Mouse (Mus musculus) heart, embryonic 13.5 days (tissue): ENCODE data around the gene Zzef1. TPM values are rescaled to one million over a fixed set of nuclear protein-coding genes. Genes with fewer than 3 reads are reported as not detected.
"Not testable (repeated sequence)": the region's sequence is repeated elsewhere in the genome, so short reads cannot be mapped to it uniquely, and the experiment has no call there.

Source experiments
- ATAC-seq: fragments of 200-750 bp; cut with Nextera tagmentation; 2 replicates; pipeline ENCODE4 v1.8.0; 2017; ENCODE audit warnings: moderate TSS enrichment; ENCODE audit not compliant: insufficient number of reproducible peaks, low FRiP score, low TSS enrichment; ENCODE audit errors: extremely low read depth
- H3K27ac ChIP-seq: fragments of 300-500 bp; sonication (generic); replicated peaks from 2 replicates; pipeline ENCODE4 v1.5.1; 2015; ENCODE audit warnings: moderate library complexity, mild to moderate bottlenecking, inconsistent platforms
- H3K27me3 ChIP-seq: fragments of 300-500 bp; sonication (generic); replicated peaks from 2 replicates; pipeline ENCODE4 v1.6.1; 2015; ENCODE audit warnings: mild to moderate bottlenecking, inconsistent platforms
- H3K36me3 ChIP-seq: fragments of 300-500 bp; sonication (generic); 2 replicates; pipeline ENCODE4 v1.6.1; 2015; ENCODE audit warnings: mild to moderate bottlenecking, inconsistent platforms
- H3K4me1 ChIP-seq: fragments of 300-500 bp; sonication (generic); 2 replicates; pipeline ENCODE4 v1.6.1; 2015; ENCODE audit warnings: inconsistent platforms
- H3K4me2 ChIP-seq: fragments of 300-500 bp; sonication (generic); 2 replicates; pipeline ENCODE4 v1.6.1; 2015; ENCODE audit warnings: inconsistent platforms, mild to moderate bottlenecking, moderate library complexity
- H3K4me3 ChIP-seq: fragments of 300-500 bp; sonication (generic); 2 replicates; pipeline ENCODE4 v1.5.1; 2015; ENCODE audit warnings: moderate library complexity, mild to moderate bottlenecking, inconsistent platforms
- H3K9ac ChIP-seq: fragments of 300-500 bp; sonication (generic); 2 replicates; pipeline ENCODE4 v1.6.1; 2015; ENCODE audit warnings: inconsistent platforms, mild to moderate bottlenecking, moderate library complexity
- H3K9me3 ChIP-seq: fragments of 300-500 bp; sonication (generic); 2 replicates; pipeline ENCODE4 v1.6.1; 2016; ENCODE audit warnings: inconsistent platforms
- WGBS: fragments of 180-500 bp; shearing (Covaris S2); methylation state at CpG from one replicate; pipeline ENCODE4 v1.1.7; 2015; ENCODE audit warnings: mixed read lengths; 5-methylcytosine and 5-hydroxymethylcytosine counted together
- polyA plus RNA-seq: library from polyadenylated mRNA; unstranded; fragments of >200 nt; fragmentation: Nextera tagmentation; extraction: Ambion mirVana; gene quantifications from 2 replicates; pipeline ENCODE4 v1.2.1, GENCODE M21; 2015

Gene Zzef1
- polyA plus RNA-seq: 5.9 and 6.5 TPM in 2 replicates

DNA sequence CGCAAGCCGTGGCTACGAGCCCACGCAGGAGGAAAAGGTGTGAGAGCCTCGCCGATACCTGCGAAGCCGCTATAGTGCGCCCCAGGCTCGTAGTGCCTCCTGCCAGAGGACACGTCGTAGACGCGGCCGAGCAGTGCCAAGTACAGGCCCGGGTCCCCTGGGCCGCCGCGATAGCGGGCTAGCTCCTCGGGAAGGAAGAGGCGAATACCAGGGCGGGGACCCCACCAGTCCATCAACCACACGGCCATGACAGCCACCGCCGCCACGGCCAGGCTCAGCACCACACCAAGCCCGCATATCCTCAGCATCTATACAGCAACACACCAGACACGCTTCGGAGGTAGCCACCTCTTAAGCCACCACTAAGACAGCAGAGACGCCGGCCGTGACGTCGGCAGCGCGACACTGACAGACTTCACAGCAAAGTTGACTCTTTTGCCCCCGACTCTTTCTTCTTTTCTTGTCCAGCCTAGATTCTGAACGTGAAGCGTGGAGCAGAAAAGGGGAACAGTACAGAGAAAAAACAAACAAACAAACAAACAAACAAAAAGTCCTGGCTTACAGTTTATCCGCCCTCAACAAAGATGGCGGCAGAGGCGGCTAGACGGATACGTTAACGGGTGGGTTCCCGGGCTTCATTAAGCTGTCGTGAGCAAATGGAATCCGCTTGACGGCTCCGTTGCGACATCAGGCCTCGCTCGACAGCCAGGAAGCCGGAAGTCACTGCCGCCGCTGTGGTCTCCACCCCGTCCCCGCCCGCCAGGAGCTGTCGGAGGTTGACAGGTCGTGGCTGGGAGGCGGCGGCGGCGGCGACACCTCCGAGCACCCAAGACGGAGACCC lies at the start of gene Zzef1, which contains the start of gene Cyb5d2:
Gene Zzef1 (plus strand): TSS at position 772 of the 841 bp plus-strand sequence.
Gene Cyb5d2 (minus strand): TSS at position 688 of the 841 bp plus-strand sequence.
- H3K4me3 ChIP-seq: peak within 1 kb of the TSS; percentile 99
- no peaks in the 10 kb centered on the region; the same call in 1 of the 2 replicates for H3K36me3 ChIP-seq
- peak within 1 kb of the TSS; percentile 88 for H3K27ac ChIP-seq
- peak within 1 kb of the TSS; percentile 96 for H3K9ac ChIP-seq
- no peaks in the 10 kb centered on the region for H3K27me3 ChIP-seq
- WGBS: under 1% methylated on average over 69 of the region's 69 CpGs
- peak within 1 kb of the TSS; percentile 97 for H3K4me2 ChIP-seq
- ATAC-seq: peak; percentile 75; the same call in 1 of the 2 replicates
- H3K4me1 ChIP-seq: peaks cover 16% of the 10 kb centered on the region
- no peaks in the 10 kb centered on the region for H3K9me3 ChIP-seq

GRCm38 (mm10) chr11:72751956-72752355 lies 44.1 kb upstream of the Zzef1 start:
- 40% methylated on average over 2 of the region's 2 CpGs for WGBS
- H3K36me3 ChIP-seq: peaks cover 99% of the 10 kb centered on the region
- ATAC-seq: no peak
- H3K27me3 ChIP-seq: no peaks in the 10 kb centered on the region
- no peak overlapping the region for H3K27ac ChIP-seq
- no peak overlapping the region for H3K4me2 ChIP-seq
- H3K4me1 ChIP-seq: no peaks in the 10 kb centered on the region
- H3K4me3 ChIP-seq: no peak overlapping the region
- no peaks in the 10 kb centered on the region for H3K9me3 ChIP-seq
- H3K9ac ChIP-seq: no peak overlapping the region

DNA sequence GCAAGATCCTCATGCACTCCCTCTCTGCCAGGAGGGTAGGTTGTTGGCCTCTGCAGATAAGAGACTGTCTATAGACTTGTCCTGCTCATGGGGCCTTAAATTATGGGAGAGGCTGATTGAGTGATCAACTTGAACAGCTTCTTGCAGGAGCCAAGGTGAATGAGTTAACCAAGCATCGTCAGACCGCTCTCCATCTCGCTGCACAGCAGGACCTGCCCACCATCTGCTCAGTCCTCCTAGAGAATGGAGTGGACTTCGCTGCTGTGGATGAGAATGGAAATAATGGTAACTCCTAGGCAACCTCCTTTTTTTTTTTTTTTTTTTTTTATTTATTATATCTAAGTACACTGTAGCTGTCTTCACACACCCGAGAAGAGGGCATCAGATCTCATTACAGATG lies 37.7 kb upstream of the Zzef1 start:
- 96% methylated on average over 5 of the region's 5 CpGs for WGBS
- no peaks in the 10 kb centered on the region for H3K4me1 ChIP-seq
- no peaks in the 10 kb centered on the region for H3K9me3 ChIP-seq
- no peak overlapping the region for H3K9ac ChIP-seq
- H3K27ac ChIP-seq: no peak overlapping the region
- H3K4me3 ChIP-seq: no peak overlapping the region
- H3K4me2 ChIP-seq: no peak overlapping the region
- H3K27me3 ChIP-seq: no peaks in the 10 kb centered on the region
- H3K36me3 ChIP-seq: peaks cover 99% of the 10 kb centered on the region
- no peak for ATAC-seq

DNA sequence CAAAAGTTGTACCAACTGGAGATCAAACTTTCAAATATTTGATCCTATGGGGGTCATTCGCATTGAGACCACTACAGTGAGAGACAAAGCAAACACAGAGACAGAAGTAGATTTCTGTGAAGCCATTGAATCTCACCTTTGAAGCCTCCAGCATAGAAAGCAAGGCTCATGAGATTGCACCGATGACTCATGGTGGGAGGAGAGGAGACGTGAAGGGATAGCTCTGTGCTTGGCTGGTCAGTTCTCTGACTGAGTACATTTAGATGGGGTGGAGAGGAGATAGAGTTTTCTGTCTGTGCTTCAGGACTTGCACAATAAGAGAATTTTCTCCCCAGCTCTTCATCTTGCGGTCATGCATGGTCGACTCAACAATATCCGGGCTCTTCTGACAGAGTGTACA lies 36.4 kb upstream of the Zzef1 start:
- peaks cover 99% of the 10 kb centered on the region for H3K36me3 ChIP-seq

DNA sequence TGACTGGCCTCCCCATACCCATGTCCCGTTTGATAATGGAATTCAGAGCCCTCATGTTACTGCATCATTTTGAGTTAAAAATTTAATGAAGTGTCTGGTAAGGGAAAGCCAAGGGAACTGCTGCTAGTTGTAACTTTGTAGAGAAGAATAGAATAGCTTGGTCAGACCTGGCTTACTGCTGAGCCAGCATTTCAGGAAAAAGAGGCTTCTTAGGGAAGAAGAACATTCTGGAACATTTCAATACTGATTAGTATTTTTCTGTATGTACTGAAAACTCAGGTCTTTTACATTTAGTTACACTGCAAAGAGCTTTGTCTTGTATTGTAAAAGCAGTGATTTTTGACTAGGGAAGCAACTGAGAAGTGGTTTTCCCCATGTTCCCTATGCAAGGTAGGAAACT lies 35.2 kb upstream of the Zzef1 start:
- Histone ChIP-seq H3K4me1 (no peaks in the 10 kb centered on the region), H3K36me3 (peaks cover 90% of the 10 kb centered on the region), H3K4me2 (no peak overlapping the region), H3K27ac (no peak overlapping the region), H3K4me3 (no peak overlapping the region), H3K9me3 (no peaks in the 10 kb centered on the region), H3K9ac (no peak overlapping the region), H3K27me3 (no peaks in the 10 kb centered on the region)
- 72% methylated on average over 1 of the region's 1 CpGs for WGBS
- no peak for ATAC-seq

More for the DNA sequence above, 36.4 kb upstream of the Zzef1 start:
- ATAC-seq: no peak
- H3K4me3 ChIP-seq: no peak overlapping the region
- H3K9ac ChIP-seq: no peak overlapping the region
- H3K4me2 ChIP-seq: no peak overlapping the region
- no peaks in the 10 kb centered on the region for H3K4me1 ChIP-seq
- H3K27me3 ChIP-seq: no peaks in the 10 kb centered on the region
- no peak overlapping the region for H3K27ac ChIP-seq
- no peaks in the 10 kb centered on the region for H3K9me3 ChIP-seq
- 87% methylated on average over 6 of the region's 6 CpGs for WGBS

GRCm38 (mm10) chr11:72764270-72764669 lies 31.8 kb upstream of the Zzef1 start:
- H3K4me2 ChIP-seq: no peak overlapping the region
- H3K9ac ChIP-seq: no peak overlapping the region
- 84% methylated on average over 4 of the region's 4 CpGs for WGBS
- no peaks in the 10 kb centered on the region for H3K4me1 ChIP-seq
- H3K27ac ChIP-seq: no peak overlapping the region
- no peaks in the 10 kb centered on the region for H3K27me3 ChIP-seq
- H3K4me3 ChIP-seq: no peak overlapping the region
- H3K36me3 ChIP-seq: peaks cover 78% of the 10 kb centered on the region
- ATAC-seq: no peak
- no peaks in the 10 kb centered on the region for H3K9me3 ChIP-seq

DNA sequence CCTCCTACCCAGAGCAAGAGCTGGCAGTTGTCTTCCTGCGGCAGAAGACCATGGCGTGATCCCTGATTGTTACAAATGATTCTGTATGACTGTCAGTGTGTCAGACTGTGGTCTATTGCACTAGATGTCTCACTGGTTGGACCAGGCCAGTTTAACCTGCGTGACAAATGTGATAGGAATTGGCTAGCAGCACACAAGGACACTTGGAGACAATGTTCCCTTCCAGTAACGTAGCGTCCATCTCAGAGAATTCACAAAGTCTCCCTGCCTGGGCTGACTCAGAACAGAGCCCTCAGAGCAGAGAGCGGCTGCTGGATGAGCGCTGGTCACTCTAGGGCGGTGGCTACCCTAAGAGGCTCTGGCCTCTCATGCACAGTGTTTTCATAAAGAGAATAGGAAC lies 28.3 kb upstream of the Zzef1 start:
- Histone ChIP-seq H3K4me1 (0 out of 2 replicates have a peak, but pooled peaks cover 4% of the 10 kb centered on the region), H3K36me3 (peaks cover 60% of the 10 kb centered on the region), H3K9ac (no peak overlapping the region), H3K4me3 (no peak overlapping the region), H3K9me3 (no peaks in the 10 kb centered on the region), H3K27me3 (no peaks in the 10 kb centered on the region), H3K4me2 (no peak overlapping the region), H3K27ac (no peak overlapping the region)
- WGBS: 82% methylated on average over 8 of the region's 8 CpGs
- no peak for ATAC-seq

DNA sequence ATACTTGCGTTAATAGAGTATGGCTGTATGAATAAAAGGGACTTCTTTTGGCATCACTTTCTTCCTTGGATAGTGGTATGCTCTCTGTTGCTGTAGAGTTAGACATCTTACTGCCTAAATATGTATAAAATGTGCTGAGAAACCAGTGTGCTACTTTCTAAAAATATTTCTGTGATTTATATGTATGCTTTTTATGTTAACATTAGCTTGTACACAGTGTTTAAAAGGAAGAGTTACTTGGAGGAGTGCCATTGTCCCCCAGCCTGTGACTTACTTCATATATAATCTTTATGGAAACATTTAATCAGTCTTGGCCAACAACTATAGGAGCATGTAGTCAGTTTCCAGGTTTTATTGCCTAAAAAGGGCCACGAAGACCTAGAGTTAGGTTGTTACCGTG lies 27.0 kb upstream of the Zzef1 start:
- no peak overlapping the region for H3K4me2 ChIP-seq
- H3K27ac ChIP-seq: no peak overlapping the region
- H3K9me3 ChIP-seq: no peaks in the 10 kb centered on the region
- no peak overlapping the region for H3K9ac ChIP-seq
- H3K4me3 ChIP-seq: no peak overlapping the region
- WGBS: 90% methylated on average over 3 of the region's 3 CpGs
- ATAC-seq: no peak
- H3K36me3 ChIP-seq: peaks cover 47% of the 10 kb centered on the region
- no peaks in the 10 kb centered on the region for H3K27me3 ChIP-seq
- 0 out of 2 replicates have a peak, but pooled peaks cover 4% of the 10 kb centered on the region for H3K4me1 ChIP-seq

DNA sequence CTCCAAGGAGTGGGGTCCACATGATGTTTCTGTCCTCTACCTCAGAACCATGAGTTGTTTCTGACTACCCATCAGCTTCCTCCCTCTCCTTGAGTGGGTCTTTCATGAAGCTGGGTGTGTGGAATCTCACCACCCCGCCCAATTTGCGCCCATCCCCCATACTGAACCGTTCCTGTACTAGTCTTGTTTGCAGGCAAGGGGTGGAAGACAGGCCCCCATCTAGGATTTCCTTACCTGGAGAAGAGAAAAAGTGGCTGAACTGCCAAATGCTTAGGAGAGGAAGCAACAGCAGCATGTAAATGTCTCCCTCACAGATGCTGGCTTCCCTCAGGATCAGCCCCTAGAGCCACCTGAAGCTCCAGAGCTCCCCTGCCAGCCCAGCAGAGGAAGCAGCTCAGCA lies 25.7 kb upstream of the Zzef1 start:
- no peaks in the 10 kb centered on the region for H3K27me3 ChIP-seq
- WGBS: 90% methylated on average over 3 of the region's 3 CpGs
- no peak overlapping the region for H3K4me3 ChIP-seq
- 0 out of 2 replicates have a peak, but pooled peaks cover 4% of the 10 kb centered on the region for H3K4me1 ChIP-seq
- H3K27ac ChIP-seq: no peak overlapping the region
- no peak for ATAC-seq
- no peak overlapping the region for H3K9ac ChIP-seq
- H3K4me2 ChIP-seq: no peak overlapping the region
- H3K36me3 ChIP-seq: peaks cover 39% of the 10 kb centered on the region
- H3K9me3 ChIP-seq: no peaks in the 10 kb centered on the region

DNA sequence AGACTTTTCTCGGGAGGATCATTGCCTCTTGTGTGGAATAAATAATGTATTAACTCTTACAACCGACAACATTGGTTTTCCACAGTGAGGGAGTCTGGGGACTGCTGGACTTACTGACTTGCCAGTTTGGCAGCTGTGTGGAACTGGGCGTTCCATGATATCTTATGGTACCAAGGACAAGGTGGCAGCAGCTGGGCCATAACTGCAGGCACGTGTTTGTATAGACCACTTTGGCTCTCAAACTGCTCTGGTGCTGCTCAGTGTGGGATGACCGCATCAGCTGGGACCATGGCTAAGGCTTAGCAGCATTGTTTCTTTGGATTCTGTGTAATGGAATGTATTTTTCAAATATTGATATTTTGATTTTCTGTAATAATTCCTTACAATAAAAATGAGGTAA lies 25.2 kb upstream of the Zzef1 start:
- Histone ChIP-seq H3K4me2 (no peak overlapping the region), H3K9me3 (no peaks in the 10 kb centered on the region), H3K9ac (no peak overlapping the region), H3K27ac (no peak overlapping the region), H3K36me3 (peaks cover 39% of the 10 kb centered on the region), H3K4me1 (0 out of 2 replicates have a peak, but pooled peaks cover 4% of the 10 kb centered on the region), H3K27me3 (no peaks in the 10 kb centered on the region), H3K4me3 (no peak overlapping the region)
- WGBS: 82% methylated on average over 5 of the region's 5 CpGs
- no peak for ATAC-seq

DNA sequence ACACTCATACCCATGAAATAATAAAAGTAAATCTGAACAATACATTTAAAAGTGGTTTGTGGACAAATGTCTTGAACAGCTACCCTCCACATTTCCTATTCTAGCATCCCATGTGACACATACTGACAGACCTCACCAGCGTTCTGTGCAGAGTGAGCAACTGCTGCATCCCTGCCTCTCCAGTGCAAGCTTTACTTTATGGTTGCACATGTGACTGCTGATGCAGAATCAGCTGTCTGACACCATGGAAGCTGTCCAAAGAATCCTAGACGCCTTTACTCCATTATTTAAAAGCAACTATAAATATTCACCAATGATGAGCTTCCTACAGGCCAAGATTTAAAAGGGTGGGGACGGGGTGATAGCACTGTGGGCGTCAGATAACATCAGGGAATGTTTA lies 24.6 kb upstream of the Zzef1 start:
- Histone ChIP-seq H3K27me3 (no peaks in the 10 kb centered on the region), H3K4me2 (no peak overlapping the region), H3K9me3 (no peaks in the 10 kb centered on the region), H3K4me1 (0 out of 2 replicates have a peak, but pooled peaks cover 4% of the 10 kb centered on the region), H3K9ac (no peak overlapping the region), H3K27ac (no peak overlapping the region), H3K4me3 (no peak overlapping the region), H3K36me3 (peaks cover 43% of the 10 kb centered on the region)
- 59% methylated on average over 4 of the region's 4 CpGs for WGBS
- ATAC-seq: no peak

GRCm38 (mm10) chr11:72772611-72773010 lies 23.4 kb upstream of the Zzef1 start:
- H3K27me3 ChIP-seq, H3K4me3 ChIP-seq, ATAC-seq, H3K27ac ChIP-seq, H3K9ac ChIP-seq, H3K4me2 ChIP-seq, H3K9me3 ChIP-seq, H3K4me1 ChIP-seq: not testable (repeated sequence)
- WGBS: 22% methylated on average over 1 of the region's 1 CpGs
- peaks cover 39% of the 10 kb centered on the region for H3K36me3 ChIP-seq
